Mouse (Mus musculus): Measurements from ENCODE around the gene Hoxc11.
A peak's percentile ranks its signal among the peaks of the same experiment; 100 is the strongest.

The Hoxc11 gene

DNA sequence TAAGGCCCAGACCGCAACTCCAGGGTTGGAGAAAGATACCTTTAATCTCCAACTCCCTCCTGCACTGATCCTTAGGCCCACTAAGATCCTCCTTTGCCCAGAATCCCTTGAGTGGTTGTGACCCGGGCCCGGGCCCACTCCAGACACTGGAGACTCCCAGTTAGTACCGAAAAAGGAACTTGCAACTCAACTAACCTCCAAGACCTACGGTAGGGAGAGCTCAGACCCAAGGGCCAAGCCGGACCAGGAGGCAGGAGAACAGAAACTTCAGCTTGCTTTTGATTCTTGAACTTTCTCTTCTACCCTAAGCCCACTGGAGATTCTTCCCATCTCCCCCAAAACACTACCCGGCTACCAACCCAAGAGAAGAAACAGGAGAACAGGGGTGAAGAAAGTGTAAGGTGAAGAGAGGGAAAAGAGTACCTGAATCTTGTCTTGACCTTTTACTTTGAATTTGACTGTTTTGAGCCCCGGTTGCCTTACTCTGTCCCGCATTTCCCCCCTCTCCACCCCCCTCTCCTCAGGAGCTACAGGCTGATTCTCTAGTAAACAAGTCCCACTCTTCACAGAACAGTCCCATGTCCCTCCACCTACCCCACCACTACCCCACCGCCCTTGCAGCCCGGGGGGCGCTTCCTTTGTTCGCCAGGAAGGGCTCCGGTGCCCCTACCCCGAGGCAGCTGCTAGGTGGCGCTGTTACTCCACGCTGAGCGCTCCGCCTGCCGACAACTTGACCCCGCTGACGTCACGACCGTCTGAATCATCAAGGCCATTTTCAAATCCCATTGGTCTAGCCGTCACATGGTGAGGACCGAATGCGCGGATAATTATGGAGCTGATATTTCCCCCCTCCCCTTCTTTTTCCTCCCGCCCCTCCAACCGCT lies 11.9 kb downstream of the Hoxc11 start:
- DNase-seq: peak; percentile 72

DNA sequence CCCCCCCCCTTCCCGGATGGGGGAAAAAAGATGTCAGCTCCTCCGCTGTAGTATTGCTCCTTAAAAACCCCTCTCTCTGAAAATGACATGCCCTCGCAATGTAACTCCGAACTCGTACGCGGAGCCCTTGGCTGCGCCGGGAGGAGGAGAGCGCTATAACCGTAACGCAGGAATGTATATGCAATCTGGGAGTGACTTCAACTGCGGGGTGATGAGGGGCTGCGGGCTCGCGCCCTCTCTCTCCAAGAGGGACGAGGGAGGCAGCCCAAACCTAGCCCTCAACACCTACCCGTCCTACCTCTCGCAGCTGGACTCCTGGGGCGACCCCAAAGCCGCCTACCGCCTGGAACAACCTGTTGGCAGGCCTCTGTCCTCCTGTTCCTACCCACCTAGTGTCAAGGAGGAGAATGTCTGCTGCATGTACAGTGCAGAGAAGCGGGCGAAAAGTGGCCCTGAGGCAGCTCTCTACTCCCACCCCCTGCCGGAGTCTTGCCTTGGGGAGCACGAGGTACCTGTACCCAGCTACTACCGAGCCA lies 12.6 kb downstream of the Hoxc11 start, which contains the start of gene Hoxc10:
Gene Hoxc10 (plus strand): TSS at position 21 of the 536 bp plus-strand sequence.
- DNase-seq: no peak

DNA sequence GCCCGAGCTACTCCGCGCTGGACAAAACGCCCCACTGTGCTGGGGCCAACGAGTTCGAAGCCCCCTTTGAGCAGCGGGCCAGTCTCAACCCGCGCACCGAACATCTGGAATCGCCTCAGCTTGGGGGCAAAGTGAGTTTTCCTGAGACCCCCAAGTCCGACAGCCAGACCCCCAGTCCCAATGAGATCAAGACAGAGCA lies 13.0 kb downstream of the Hoxc11 start, which contains the start of gene Hoxc5:
Gene Hoxc5 (plus strand): TSS at position 132 of the 199 bp plus-strand sequence.
- DNase-seq: no peak

DNA sequence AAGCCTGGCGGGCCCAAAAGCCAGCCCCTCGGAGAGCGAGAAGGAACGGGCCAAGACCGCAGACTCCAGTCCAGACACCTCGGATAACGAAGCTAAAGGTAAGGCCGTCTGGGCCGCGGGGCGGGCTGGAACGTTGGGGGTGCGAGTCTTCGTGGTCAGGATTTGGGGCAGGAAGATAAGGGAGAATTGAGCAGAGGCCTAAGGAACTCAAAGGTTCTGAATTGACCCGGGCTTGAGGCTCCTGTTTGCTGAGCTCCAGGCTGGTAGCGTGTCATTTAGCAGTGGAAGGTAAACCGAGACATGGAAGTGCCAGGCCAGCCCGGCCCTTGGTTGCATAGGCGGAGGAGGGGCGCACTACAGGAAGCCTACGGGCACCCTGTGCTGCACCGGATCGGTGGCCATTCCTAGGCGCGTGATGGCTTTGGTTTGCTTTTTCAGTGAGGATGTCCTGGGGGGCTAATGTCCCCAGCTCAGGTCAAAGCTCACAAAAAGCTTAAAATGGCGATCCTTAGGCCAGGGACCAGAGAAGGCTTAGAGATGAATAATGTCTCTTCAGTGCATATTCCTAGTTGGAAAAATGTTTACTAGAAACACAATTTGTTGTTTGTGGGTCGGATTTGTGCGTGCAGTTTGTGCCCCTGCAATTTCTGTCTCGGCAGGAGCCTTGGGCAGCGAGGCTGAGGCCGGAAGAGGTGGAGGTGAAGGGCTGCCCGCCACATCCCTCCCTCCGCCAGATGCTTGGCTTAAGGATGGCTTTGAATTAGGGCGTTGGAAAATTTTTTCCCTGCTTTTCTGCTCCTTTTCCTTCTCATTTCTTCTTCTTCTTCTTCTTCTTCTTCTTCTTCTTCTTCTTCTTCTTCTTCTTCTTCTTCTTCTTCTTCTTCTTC lies 13.5 kb downstream of the Hoxc11 start:
- DNase-seq: no peak

DNA sequence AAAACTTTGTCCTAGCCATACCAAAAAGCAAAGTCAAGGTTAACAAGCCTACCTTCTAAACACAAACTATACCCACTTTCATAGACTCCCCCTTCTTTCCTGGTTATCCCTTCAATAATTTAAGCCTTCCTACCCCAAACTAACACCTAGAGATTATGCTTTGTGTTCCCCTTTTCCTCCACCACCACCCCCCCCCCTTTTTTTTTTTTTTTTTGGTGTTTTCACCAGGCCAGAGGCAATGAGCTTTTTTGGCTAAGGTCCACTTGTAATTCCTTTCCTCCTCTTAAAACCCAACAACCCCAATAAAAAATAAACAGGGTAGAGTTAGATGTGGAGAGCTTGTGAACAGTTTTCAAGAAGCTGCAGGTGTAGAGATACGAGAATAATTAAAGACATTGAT lies 15.1 kb downstream of the Hoxc11 start:
- DNase-seq: no peak

DNA sequence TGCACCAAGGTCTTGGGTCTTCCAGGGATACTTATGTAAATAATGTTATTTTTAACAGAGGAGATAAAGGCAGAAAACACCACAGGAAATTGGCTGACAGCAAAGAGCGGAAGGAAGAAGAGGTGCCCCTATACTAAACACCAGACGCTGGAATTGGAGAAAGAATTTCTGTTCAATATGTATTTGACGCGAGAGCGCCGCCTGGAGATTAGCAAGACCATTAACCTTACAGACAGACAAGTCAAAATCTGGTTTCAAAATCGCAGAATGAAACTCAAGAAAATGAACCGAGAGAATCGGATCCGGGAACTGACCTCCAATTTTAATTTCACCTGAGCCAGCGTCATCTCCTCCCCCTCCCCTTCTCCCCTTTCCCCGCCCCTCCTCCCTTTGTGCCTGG lies 16.5 kb downstream of the Hoxc11 start:
- DNase-seq: no peak

DNA sequence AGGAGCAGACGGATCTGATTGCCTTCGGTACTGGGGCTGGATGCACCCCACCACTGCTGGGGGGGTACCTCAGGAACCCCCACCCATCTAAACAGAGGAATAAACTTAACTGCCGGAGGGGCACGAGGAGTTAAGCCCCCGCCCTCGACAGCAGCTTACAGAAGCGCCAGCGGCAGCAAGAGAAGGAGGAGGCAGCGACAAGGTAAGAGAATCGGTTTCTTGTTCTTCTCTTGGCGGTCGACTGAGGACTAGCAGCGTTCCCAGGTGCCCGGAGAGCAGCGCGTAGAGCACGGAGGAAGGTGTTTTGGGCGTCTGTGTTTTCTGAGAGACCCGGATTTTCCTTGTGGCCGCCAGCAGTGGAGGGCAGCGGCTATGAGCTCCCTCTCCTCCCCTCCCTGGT lies 18.0 kb downstream of the Hoxc11 start:
- no peak for DNase-seq

DNA sequence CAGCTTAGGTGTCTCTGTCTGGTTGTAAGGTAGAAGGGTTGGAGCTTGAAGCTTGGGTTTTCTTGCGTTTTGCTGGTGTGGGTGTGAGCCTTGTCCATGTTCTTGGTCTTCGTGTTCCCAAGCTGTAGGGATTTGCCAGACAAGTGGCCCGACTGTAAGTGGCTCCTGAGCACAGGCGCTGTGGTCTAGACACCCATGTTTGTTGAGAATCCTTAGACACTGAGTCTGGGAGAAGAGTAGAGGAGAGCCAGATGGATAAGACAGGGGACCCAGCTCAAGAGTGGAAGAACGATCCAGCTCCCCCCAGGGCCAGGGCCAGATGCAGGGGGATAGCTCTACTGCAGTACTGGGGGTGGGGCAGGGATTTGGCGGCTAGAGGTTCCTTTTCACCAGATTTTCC lies 18.5 kb downstream of the Hoxc11 start:
- DNase-seq: no peak

DNA sequence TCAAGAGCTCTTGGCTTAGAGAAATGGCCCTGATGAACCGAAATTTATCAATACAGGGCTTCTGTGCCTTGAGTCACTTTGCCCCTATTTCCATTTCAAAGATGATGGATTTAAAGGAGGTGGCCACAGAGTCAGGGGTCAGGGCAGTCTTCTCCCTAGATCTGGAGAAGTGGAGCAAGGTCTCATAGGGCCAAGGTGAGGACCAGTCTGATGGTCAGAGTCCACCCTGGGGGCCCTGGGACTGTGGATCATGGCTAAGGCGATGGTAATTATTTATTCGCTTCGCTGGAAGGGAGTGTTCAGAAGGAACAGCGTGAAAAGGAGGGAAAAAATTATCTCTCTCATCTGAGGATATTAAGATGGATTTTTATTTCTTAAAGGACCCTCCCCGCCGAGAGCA lies 20.8 kb downstream of the Hoxc11 start:
- DNase-seq: no peak

DNA sequence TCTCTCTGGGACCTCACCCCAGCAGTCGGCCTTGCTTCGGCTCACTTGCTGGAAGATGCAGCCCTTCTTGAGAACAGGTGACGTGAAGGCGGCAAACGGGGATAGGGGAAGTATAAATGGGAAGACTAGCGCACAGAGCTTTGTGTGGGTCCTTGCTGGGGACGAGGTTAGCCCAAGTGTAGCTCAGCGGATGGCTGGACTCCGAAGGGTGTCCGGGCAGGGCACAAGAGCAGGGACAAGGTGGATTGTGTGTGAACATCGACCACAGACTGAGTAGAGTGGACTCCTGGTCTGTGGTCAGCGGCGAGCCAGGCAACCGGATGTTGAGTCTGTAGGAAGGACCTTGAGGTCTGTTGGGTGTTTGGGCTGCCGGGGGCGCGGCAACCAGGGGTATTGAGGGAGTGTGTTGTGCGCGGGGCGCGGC lies 21.5 kb downstream of the Hoxc11 start:
- DNase-seq: no peak

DNA sequence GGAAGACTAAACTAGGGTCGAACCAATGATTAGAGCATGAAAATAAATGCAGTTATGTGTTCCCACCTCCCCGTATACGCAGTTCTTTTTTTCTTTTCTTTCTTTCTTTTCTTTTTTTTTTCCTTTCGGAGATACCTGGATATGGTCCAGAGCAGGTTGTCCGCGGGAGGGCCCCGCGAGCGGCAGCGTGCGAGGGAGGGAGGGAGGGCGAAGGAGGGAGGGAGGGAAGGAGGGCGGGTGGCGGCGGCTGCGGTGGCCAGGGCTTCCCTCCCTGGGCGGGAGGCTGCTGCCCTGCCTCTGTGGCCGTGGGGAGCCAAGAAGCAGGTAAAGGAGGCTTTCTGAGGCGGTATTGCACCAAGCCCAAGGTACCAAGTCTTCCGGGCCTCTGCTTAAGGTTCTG lies 21.9 kb downstream of the Hoxc11 start, which contains the start of gene Hoxc9:
Gene Hoxc9 (plus strand): TSS at position 269 of the 400 bp plus-strand sequence.
- DNase-seq: no peak

DNA sequence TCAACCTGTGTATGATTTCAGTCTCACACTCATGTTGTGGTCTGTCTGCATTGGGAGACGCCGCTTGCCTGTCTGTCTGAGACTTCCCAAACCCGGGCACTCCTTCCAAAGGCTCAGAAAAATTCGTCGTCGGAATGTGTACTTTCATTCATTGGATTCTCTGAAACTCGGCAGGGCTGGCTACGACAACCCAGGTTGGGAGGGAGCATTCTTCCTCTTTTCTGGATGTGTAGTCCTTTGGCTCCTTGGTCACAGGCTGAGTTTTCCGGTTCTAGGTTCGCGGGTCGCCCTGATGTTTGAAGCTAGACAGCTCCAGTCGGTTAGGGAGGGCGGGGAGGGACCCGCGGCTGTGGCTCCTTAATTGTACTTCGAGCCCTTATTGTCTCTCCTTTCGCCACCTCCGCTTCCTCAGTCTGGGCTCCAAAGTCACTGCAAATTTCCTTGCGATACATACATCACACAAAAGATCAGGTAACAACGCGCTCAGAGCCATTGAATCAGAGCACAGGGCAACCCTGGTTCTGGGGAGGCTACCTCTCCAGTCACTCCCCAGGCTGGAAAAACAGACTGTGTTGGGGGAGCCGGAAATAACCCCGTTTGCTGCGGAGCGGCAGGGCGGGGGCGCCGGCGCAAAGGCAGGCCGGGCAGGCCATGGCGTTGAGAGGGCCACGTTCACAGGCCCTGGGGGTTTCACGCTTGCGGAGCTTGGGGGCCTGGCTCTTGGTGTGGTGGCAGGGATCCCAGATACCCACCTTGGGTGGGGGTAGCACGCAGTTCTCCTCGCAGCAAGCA lies 22.6 kb downstream of the Hoxc11 start:
- no peak for DNase-seq

DNA sequence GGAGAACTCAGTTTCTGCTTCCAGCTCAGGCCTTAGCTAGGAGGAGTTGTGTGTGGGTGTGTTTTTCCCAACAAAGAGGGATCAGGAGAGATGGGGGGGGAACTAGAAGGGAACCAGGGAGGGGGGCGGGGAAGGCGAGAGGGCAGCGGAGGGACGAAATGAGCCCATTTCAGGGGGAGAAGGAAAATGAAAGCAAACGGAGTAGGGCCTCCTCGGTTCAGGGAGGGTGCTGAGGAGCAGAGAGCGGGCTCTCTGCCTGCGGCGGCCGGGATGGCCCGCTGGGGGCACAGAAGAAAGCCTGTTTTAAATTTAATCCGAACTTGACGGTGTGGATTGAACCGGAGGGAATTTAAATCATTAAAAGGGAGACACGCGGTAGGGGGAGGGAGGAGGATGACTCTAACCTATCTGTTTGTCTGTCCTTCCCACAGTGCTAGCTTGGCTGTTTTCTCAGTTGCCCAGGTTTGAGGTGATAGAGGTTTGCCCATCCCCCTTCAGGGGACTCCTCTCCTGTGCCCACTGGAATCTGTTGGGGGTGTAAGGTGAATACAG lies 23.3 kb downstream of the Hoxc11 start:
- no peak for DNase-seq

DNA sequence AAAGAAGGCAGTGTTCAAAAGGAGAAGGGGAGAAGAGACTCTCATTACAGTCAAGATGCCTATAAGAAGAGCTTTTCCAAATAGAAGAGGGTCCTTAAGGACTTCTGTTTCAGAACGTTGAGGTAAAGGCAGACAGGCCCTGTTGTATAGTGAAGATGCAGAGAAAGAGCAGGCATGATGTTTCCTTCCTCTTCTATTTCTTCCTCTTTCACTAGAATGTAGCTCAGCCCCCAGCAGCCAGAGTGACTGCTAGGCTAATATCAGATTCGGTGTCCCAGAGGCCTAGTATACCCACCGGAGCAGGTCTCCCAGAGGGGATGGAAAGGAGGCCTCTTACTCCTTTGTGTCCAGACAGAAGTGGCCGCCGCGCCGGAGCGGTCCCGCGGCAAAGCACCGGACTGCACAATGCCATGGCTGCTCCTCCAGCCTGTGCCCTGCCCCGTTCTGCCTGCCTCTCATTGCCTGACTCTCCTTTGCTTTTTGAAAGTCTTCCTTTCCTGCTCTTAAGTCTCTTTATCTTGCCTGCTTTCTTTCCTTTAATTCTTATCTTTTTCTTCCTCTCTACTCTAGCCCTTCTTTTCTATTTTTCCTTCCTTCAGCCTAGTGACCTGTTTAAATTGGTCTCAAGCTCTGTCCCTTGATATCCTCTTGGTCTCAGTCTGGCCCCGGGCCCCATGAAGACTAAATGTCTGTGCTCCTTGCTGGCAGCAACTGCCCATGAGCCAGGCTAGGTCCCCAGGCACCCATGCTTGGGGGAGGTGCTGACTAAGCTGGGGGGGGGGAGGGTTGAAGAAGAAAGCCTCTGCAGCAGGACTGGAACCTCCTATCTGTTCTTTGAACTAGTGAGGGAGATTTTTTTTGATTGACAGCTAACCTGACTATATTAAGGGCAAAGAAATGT lies 24.6 kb downstream of the Hoxc11 start:
- DNase-seq: no peak

DNA sequence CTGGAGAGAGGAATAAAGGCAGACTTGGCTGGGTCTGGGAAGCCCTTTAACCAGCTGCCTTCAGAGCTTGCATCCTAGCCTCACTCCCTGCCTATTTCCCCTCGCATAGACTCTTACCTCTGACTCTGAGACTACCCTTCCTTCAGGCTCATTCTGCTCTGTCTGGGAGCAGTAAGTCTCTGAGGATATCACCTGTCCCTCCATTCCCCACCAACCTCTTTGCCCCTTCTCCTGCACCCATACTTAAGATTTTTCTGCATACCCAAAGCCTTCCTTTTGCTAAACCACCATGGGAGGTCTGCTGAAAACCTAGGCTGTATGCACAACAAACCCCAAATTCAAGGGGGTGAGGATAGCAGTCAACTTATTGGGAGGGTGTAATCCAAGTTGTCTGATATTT lies 25.7 kb downstream of the Hoxc11 start:
- DNase-seq: no peak

DNA sequence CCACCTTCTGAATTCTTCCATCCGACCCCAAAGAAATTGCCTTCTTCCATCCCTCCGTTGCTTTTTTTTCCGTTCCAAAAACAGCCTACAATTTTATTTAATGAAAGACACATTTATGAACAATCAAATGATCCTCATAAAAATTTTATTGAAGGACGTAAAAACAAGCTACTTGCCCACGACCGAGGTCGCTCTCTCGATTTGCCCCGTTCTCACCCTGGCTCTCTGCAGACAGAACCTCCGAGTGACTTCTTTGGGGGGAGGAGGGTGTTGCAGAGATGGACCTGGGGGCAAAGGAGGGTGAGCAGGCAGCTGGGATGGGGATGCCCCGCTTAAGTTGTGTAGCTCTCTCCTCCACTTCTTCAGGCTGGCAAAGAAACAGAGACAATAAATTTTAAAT lies 26.1 kb downstream of the Hoxc11 start:
- DNase-seq: no peak

DNA sequence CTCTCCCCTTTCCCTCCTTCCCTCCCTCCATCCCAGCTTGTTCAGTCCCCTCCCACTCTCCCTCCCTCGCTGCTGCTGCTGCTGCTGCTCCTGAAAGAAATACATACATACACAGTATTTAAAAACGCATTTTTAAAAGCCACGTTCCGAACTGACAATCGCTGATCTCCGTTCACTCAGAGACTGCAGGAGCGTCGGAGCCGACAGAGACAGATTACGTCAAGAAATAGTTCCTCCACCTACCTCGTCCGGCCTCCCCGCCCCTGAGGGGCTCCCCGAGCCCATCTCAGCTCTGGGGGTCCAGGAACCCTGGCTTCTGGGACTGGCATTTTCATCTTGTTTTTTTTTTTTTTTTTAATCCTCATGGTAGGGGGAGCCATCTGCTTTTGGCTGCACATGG lies 26.7 kb downstream of the Hoxc11 start:
- no peak for DNase-seq

DNA sequence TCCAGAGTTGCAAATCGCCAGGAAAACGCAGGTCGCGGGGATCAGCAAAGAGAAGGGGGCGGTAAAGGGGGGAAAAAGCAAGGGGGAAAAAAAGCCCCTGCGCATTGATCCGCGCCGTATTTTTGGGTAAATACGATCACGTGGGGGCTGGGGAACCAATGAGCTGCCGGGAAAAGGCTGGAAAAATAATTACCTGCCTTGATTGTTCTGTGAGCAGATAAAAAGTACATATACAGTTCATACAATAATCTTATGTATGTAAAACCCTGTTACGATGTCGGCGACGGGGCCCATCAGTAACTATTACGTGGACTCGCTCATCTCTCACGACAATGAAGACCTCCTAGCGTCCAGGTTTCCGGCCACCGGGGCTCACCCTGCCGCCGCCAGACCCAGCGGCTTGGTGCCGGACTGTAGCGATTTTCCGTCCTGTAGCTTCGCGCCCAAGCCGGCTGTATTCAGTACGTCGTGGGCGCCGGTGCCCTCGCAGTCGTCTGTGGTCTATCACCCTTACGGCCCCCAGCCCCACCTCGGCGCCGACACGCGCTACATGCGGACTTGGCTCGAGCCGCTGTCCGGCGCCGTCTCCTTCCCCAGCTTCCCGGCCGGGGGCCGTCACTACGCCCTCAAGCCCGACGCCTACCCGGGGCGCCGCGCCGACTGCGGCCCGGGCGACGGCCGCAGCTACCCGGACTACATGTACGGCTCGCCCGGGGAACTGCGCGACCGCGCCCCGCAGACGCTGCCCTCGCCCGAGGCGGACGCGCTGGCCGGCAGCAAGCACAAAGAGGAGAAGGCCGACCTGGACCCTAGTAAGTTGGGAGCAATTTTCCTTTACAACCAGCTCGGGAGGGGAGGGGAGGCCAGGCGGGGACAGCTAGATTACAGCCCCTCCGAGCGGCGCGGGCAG lies 27.4 kb downstream of the Hoxc11 start:
- DNase-seq: no peak

DNA sequence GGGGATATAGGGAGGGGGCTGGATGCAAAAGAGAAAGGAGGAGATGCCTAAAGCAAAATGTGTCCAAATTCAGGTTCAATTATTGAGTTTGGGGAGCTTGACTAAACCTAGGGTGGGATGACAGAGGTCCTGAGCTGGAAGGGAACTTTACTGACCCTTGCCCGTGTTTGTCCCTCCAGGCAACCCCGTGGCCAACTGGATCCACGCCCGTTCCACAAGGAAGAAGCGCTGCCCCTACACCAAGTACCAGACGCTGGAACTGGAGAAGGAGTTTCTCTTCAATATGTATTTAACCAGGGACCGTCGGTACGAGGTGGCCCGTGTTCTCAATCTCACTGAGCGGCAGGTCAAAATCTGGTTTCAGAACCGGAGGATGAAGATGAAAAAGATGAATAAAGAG lies 29.5 kb downstream of the Hoxc11 start:
- DNase-seq: no peak

DNA sequence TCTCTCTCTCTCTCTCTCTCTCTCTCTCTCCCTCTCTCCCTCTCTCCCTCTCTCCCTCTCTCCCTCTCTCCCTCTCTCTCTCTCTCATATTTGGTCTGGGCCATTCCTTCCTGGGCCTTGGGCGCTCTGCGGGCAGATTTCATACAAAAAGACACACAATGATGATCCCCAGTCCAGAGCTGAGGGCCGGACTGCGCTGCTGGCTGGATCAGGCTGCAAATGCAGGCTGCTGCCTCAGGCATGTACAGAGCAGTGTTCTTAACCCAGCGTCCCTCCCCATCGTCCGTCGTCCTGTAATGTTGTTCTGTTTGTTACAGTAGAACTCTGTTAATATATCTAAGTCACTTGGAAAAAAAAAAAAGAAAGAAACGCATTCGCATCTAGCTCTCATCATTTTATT lies 30.3 kb downstream of the Hoxc11 start:
- DNase-seq: no peak
